Mouse (Mus musculus): ENCODE data around the gene Ehd3.

Gene Ehd3

DNA sequence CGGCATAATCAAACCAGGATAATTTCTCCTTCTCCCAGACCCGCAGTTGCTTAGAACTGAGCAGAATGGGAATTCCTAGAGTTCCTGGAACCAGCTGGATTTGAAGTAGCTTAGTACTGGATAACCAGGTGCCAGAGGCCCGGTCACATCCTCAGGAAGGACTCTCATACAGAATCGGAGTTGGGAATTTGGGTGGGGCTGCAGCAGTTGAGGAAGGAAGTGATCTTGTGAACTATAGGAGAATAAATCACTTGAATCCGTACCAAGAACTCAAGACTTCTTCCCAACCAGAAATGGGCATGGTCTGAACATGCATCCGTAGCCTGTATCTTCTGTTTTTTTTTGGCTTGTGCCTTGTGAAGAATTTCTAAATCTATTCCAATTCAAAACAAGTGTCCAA, 22.2 kb downstream of the Ehd3 start:
- 89% methylated on average over 6 of the region's 6 CpGs for WGBS

DNA sequence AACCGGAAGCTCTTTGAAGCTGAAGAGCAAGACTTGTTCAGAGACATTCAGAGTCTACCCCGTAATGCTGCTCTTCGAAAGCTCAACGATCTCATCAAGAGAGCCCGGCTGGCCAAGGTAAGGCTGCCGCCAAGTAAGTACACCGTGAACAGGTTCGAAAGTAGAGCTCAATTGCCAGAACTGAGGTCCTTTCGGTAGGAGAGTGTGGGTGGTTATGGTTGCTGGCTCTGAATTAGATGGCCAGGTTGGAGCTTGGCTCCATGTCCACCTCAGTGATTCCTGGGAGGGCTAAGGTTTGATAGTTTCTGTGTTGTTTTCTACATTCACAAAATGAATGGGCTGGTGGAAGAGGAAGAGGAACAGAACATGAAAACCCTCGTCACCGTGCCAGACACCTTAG, 23.5 kb downstream of the Ehd3 start:
- WGBS = 97% methylated on average over 11 of the region's 11 CpGs

DNA sequence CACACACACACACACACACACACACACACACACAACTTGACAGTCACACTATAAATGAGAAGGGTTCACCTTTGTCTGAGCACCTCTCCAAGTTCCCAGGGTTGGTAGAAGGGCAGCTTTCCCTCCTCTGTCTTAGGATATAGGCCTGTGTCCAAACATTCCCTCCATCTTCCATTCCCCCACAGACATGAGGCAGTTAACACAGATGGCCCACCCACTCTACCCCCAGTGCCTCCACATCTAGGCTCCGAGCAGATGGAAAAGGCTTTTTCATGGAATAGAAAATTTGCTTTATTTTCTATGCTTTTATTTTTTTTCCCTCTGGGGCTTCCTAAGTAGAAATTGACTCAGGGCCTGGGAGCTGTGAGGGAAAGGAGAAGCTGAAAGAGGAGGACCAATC, 26.6 kb downstream of the Ehd3 start:
- WGBS = 45% methylated on average over 1 of the region's 1 CpGs

DNA sequence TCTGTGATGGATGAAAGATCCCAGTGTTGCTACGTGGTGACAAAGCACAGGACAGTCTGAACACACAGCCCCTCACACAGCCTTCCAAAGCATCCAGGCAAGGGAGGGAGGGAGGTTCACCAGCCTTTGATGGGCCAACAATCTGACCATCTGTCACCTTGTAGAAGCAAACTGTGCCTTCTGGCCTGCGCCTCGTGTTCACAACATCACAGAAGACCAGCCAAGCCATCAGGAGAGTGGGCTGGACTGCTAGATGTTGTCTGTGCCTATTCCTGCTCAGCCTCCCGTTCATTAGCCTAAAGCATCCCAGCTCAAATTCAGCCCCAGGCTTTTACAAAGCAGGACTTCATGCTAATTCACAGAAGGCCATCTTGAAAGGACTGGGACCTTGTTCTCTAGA, 27.5 kb downstream of the Ehd3 start:
- 41% methylated on average over 4 of the region's 4 CpGs for WGBS

DNA sequence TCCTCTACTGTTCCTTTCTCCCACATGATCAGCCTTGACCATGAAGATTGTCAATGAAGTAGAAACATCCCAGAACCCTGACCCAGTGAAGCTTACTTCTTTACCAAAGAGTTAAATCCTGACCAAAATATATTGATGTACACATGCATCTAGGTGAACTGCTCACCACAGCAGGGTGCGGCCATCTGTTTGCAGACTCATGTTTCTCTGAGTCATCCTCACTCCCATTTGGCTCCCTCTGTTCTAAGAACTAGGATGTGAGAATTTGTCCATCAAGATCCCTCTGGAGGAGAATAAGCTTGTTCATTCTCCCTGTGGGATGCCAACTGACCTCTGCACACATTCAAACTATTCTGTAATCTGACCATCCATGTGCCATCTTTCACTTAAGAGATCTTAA, 29.0 kb downstream of the Ehd3 start:
- WGBS = 50% methylated on average over 1 of the region's 1 CpGs

DNA sequence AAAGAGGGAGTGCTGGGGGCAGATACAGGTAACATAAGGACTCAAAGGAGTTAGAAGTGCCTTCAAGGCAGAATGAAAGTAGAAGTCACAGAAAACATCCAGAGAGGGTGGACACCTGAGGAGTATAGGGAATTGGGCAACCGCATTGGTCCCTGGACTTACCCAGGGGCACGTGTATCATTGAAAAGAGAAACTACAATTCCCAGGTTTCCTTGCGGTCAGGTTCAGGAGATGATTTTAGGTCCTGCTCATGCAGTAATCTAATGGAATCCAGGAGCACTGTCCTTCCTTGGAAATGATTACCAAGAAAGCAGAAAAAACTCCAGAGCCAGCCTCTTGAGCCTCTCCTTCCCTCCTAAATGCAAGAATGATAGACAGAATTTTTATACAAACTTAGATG, 29.5 kb downstream of the Ehd3 start:
- 87% methylated on average over 3 of the region's 3 CpGs for WGBS

DNA sequence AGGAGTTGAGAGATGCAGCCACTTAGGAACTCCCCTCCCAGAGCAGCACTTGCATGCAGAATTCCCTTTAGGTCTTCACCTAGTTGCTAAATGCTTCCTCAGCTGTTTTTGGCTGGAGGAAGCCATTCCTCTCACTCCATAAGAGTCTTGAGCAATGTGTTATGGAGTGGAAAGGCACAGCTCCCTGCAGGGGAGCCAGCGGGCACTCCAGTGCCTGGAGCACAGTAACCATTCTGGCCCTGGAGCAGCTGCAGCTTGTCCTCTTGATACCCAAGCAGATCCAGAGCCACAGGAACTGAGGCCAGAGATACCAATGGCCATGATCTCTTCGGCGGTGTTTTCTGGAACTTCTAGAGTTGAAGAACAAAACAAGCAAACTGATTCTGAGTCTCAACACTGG, 32.7 kb downstream of the Ehd3 start:
- WGBS = 94% methylated on average over 3 of the region's 3 CpGs

DNA sequence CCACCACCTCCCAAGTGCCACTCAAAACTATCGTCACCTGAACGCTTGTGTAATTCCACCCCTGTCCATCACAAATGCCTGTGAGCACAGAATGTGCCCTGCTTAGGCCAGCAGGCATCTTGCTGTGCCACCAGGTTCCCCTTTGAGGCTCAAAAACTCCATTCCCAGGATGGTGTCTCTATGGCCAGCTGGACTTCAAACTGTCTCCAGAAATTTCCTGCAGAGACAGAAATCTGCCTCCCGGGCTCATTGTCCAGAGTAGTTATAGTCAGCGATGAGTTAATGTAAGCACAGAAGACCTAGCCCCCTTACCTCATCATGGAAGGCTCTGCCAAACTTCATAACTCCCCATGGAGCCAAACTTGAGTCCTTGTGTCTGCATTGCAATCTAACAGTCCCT, 33.3 kb downstream of the Ehd3 start:
- WGBS = 89% methylated on average over 4 of the region's 4 CpGs

DNA sequence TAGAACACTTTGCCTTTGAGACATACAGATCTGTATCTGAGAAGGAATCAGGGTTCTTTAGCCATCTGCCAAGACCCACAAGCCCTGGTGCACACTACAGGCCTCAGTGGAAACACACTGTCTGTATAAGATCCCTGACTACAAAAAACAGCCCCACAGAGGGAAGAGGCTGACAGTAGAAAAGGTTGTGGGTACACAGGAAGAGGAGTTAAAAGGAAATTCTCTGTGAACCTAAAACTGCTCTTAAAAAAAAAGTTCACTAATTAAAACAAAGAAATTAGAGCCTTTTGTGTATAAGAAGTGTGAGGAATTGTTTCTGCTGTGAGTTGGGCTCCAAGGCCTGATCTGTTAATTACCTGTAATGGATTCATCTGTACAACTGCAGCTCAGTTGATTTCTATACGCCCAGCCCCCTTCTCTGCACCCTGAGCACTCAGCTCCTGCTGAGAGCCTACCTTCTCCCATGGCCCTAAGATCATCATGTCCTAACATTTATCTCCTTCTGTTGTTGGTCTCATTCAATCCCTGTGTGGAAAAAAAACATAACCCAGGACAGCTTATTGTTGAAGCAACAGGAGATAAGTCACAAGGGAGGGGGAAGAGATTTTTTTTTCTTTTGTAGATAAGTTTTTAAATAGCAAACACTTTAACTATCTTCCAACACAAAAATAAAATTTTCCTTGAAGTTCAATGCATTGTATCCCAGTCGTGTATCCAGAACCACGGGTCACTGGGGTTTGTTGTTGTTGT, 35.3 kb downstream of the Ehd3 start:
- 53% methylated on average over 3 of the region's 3 CpGs for WGBS

DNA sequence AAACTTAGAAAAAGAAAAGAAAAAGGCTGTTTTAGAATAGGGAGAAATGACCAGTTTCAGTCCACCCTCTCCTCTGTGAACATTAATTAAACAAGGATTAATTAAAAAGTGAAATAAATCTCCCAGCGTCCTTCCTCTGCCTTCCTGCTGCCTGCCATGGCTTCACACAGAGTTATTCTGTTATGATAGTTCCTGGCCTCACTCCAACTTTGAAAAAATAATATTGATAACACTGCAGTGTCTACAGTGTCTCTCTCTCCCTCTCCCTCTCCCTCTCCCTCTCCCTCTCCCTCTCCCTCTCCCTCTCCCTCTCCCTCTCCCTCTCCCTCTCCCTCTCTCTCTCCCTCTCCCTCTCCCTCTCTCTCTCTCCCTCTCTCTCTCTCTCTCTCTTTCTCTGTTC, 35.9 kb downstream of the Ehd3 start:
- 50% methylated on average over 1 of the region's 1 CpGs for WGBS

DNA sequence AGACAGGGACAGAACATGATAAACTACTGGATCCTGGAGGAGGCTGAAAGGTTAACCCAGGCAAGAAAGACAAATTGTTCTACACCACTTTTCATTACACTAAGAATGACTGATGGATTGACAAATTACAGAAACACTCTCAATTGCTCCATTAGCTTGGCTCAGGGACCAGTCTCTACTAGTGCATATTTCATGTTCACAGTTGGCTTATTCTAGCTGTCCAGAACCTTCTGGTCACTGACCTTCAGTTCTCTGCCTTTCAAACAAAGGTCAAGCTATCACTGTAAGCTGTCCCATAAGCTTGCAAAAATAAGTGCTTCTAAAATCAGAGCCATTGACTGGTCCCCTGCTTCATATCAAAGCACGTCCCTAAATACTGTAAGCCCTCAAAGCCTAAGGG, 39.0 kb downstream of the Ehd3 start:
- 97% methylated on average over 1 of the region's 1 CpGs for WGBS

DNA sequence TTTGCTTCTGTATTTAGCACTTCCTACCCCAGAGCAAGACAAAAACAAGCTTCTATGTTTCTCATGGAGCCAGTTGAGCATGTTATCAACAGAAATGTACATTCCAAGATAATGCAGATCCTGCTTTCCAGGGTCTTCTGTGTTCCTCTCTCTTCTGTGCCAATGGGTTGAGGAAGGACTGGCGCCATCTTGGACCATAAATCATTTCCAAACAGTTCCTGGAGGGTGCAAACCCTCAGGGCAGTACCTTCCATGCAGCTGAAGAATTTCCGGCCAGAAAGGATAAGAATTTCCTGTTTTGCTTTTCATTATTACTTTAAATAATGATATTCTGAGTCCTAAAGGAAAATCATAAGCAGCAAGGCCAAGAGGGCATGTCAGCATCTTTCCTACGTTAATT, 41.7 kb downstream of the Ehd3 start:
- whole genome bisulfite sequencing = 81% methylated on average over 3 of the region's 3 CpGs

DNA sequence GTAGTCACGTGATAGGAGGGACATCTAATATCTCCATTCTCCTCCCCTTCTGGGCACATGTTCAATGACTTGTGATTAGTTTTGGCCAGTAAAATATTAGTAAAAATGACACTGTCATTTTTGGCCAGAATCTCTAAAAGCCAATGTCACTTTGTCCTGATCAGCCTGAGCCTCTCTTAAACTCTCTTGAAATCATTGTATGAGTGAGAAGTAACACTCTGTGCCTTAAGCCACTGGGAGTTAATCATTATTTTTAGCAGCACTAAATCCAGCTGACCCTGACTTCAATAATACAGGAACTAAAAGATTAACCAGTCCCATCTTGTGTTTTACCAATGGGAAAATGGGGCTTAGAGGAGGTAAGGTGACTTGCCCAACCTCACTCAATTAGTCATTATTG, 43.5 kb downstream of the Ehd3 start:
- 92% methylated on average over 1 of the region's 1 CpGs for WGBS

DNA sequence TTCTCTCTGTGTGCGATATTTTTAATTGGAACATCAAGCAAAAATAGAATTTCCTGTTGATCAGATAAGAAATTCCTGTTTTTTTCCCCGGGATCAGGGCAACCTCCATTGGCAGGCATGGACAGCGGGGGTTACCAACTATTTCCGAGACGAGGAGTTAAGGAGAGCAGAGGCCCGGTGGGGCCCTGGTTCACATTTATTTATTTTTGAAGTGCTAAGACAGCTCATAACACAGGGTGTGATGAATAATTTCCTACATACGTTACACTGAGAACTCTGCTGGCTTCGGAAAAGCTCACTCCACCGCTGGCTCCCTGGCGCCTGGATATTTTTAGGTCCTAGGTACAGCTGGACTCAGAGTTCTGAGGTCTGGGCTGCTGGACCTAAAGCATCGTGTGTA, 49.1 kb downstream of the Ehd3 start:
- 61% methylated on average over 11 of the region's 11 CpGs for WGBS

DNA sequence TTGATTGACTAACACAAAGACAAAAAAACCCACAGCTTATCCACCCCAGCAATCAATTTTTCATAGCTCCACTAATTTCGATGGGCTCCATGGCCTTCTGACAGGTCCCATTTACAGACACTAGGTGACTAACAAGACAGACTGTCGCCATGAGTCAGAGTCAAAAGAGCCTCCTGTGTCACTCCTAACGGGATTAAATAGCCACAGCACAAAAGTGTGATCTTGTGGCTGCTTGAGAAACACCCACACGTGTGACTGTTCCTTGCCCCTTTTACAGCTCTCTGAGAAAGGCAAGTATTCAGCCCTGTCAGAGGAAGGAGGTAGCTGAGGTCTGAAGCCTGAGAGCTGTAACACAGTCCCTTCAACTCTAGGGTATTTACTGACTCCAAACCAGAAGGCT, 49.8 kb downstream of the Ehd3 start:
- 59% methylated on average over 4 of the region's 4 CpGs for WGBS

DNA sequence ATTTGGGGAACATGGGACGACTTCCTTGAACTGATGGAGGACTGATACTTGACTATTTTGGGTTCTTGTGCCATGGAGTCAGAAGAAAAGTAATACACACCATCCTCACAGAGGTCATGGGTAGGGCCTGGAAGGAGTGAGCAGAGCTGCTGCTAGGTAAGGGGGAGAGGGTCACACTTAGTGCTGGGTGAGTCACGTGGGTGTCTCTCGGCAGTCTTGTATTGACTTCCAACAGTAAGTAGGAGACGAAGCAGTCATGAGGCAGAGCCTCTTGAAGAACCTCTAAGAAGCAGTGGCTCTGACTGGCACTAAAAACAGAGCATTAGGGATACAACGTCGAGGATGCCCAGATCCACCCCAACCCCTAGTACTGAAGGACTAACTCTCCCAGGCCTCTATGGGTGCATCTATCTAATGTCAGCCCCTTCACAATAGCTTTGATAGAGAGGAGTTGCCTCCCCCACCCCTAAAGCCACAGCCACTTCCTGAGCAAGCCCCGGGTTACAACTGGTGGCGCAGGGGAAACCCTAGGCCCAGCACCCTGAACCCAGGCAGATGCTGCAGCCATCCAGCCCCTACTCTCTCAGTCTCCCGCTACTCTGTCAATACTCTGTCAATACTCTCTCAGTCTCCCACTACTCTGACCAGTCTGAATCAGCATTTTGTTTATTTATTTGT, 65.2 kb downstream of the Ehd3 start:
- WGBS = 92% methylated on average over 9 of the region's 9 CpGs

DNA sequence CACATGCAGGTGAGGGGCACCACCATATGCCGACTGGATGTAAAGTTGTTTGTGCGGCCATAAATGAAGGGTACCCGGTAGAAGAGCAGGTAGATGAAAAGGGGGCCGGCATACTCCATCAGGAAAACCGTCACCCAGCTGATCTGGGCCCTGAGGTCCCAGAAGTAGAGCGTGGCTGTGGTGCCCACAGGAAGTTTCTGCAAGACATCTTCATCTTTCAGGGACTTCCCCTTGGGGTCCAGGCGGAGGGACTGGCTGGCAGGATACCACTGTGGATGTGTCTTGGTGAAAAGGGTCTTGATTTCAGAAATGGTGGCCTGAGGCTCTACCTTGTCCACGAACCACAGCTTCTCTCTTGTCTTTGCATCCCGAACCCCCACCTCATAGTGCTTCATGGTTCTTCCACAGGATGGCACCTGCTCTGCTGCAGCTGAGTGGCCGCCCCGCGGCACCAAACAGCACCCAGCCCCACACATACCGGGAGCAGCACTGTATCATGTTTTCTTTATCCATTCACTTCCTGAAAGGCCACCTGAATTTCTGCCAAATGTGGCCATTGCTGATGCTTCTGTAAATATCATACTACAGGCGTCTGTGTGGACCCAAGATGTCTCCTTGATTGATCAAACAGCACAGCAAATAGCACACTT, 67.1 kb downstream of the Ehd3 start:
- WGBS = 93% methylated on average over 14 of the region's 14 CpGs

DNA sequence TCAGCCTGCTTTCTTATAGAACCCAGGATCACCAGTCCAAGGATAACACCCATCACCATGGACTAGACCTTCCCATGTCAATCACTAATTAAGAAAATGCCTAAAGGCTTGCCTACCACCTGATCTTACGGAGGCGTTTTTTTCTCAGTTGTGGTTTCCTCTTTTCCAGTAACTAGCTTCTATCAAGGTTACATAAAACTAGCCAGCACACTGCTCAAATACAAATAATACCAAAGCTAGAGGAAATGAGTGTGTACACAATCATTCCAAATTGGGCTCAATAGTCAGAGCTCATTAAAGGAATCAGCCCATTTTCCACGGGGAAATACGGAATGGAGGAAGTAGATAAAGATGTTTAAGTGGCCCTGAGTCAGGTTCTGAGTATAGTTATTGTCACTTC, 71.3 kb downstream of the Ehd3 start:
- 75% methylated on average over 4 of the region's 4 CpGs for WGBS

DNA sequence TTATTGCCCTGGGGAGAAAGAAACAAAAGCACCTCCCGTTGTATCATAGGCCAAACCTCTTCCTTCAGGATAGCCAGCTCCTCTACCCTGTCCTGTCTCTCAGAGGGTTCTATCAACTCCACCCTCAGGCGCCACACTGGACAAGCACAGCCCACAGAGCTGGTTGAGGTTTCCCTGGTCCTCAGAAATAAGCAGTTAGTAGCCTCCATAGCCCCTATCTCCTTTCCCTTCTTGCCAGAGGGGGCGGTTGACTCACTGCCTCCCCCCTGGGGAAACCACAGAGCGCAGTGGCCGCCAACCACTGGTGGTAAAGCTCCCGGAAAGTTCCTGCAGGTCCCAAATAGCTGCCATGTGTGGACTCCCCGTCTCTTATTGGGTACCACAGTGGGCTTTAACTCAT, 71.7 kb downstream of the Ehd3 start:
- WGBS = 94% methylated on average over 7 of the region's 7 CpGs

DNA sequence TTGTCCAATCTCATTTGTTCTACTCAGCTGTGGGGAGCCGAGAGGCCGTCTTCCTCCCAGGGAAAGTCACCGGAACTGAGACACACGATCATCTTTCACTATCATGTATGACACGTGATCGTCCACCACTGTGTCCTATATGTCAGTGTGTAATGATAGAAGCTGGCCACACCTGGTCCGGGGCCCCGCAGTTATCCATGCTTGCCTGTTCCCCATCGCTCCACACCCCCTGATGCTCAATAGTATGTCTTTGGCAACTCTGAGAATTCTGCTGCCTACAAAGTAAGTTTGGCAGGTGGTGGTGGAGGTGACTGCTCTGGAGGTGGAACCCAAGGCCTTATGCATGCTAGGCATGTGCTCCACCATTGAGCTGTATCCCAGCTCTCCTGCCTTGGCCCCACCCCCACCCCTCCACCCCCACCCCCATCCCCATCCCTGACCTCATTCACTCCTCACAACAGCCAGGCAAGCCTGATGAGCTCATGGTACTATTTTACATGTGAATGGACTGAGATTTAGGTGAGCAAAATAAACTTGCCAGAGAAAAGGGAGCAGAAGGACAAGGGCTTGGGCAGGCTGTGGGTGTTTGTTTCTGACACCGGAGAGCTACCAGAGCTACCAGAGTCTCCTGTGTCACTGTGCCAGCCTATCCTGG, 75.5 kb downstream of the Ehd3 start:
- 90% methylated on average over 10 of the region's 10 CpGs for WGBS

DNA sequence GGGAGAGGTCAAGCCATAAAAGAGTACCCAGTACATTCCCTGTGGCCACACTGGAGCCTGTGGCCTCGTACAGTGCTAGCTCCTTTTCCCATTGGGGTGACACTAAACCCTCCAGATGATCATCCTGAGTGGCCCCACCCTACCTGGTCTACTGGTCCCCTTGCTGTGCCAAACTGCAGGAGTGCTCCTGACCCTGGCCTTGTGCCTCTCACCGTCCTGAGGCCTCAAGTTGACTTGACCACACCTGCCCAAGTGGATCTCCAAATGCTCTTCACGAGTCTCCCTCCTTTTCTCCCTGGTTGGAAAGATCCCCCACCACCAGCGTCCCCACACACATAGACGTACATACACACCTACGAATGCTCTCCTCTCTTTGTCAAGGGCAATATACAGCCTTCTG, 76.4 kb downstream of the Ehd3 start:
- WGBS = 92% methylated on average over 6 of the region's 6 CpGs

DNA sequence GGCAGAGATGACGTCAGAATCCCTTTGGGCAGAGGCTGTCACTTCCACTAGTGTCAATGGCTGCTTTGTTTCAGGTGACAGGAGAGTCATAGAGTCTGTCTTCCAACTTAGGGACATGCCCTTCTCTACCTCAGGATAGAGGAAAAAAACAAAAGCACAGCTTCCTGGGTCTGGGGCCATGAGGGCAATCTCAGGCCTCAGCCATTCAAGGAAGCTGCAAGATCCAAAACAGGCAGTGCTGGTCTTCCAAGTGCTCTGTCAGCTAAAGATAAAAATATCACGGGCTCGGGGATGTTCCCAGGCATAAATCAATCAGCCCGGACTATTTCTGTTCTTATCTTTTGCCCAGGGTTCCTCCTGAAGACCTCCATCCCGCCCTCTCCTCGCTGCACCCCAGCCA, 77.4 kb downstream of the Ehd3 start:
- WGBS = 55% methylated on average over 6 of the region's 6 CpGs

Data from cerebral cortex, adult 2 months (tissue).